Comparison of ENCODE assay signal across 13 mouse cellular contexts in genomic region chr8:8991026-8991425, GRCm38 (mm10).
DNase-seq lines count a peak whose midpoint lies in the region; ATAC-seq and TF ChIP-seq lines count a peak whose summit lies in the region.
"Had no signal": no experiment of that assay in that cellular context is flagged by ENCODE, and none has a peak within 500 bp of the region (broad histone marks: within the 10 kb centered on the region; RNA-seq: fewer than 3 reads in every experiment).

No protein-coding gene starts in this region.

- DNase-seq in kidney, adult 2 months = peak; percentile 53
- DNase-seq in kidney, adult 11 months = no peak
- DNase-seq in heart, adult 2 months = peak; percentile 30 to 39
- peak; percentile 69 for DNase-seq in kidney, postnatal 14 days
- DNase-seq in midbrain, embryonic 11.5 days (ENCODE audit: low spot score, missing footprints) = no peak
- DNase-seq: adrenal gland, postnatal 36 days; cerebellum, adult 11-12 months; layer of hippocampus, adult 9-11 months; lung, postnatal 36 days had no signal

- peaks cover 10% of the 10 kb centered on the region; the same call in 1 of the 2 replicates for H3K4me1 ChIP-seq in kidney, adult 2 months (ENCODE audit: control insufficient read depth, insufficient read depth, low read length)
- H3K4me1 ChIP-seq in heart, adult 2 months (ENCODE audit: control insufficient read depth, insufficient read depth, low read length) = peaks cover 14% of the 10 kb centered on the region
- peaks cover 41% of the 10 kb centered on the region for H3K4me1 ChIP-seq in heart, embryonic 15.5 days (replicated peaks)
- peaks cover 28% of the 10 kb centered on the region for H3K4me1 ChIP-seq in midbrain, embryonic 11.5 days (ENCODE audit: control insufficient read depth, insufficient read depth, low read length)

- 52% methylated on average over 8 of the region's 8 CpGs for WGBS in kidney, adult 2 months
- WGBS in heart, adult 2 months = 29% methylated on average over 8 of the region's 8 CpGs
- 54% methylated on average over 8 of the region's 8 CpGs for WGBS in heart, embryonic 15.5 days
- WGBS in midbrain, embryonic 11.5 days = 78% methylated on average over 8 of the region's 8 CpGs

- TF ChIP-seq EP300 in heart, adult 2 months (IDR thresholded peaks at IDR 0.05; ENCODE audit: insufficient read depth, low read depth, low read length) = no peak

- TF ChIP-seq CTCF in kidney, adult 2 months (conservative IDR thresholded peaks at IDR 0.05; ENCODE audit: insufficient read depth, insufficient read length, low read depth, low read length) = no peak
- TF ChIP-seq CTCF in heart, adult 2 months (IDR thresholded peaks at IDR 0.05) = no peak

- H3K4me2 ChIP-seq in heart, embryonic 15.5 days = no peak overlapping the region
- H3K4me2 ChIP-seq in midbrain, embryonic 11.5 days = no peak overlapping the region
- H3K4me2 ChIP-seq: neural tube, embryonic 15.5 days had no signal

- H3K27me3 ChIP-seq in kidney, adult 2 months (replicated peaks; ENCODE audit: control insufficient read depth, insufficient read depth, low read length) = no peaks in the 10 kb centered on the region
- H3K27me3 ChIP-seq in heart, adult 2 months (ENCODE audit: control insufficient read depth, insufficient read depth, low read length) = no peaks in the 10 kb centered on the region
- H3K27me3 ChIP-seq in heart, embryonic 15.5 days = no peaks in the 10 kb centered on the region
- H3K27me3 ChIP-seq in midbrain, embryonic 11.5 days (ENCODE audit: control insufficient read depth, insufficient read depth, low read length) = peaks cover 8% of the 10 kb centered on the region
- H3K27me3 ChIP-seq: neural tube, embryonic 15.5 days had no signal

- ATAC-seq in heart, embryonic 15.5 days (replicated peaks; ENCODE audit: insufficient number of reproducible peaks, insufficient read depth, low FRiP score, low read depth) = no peak
- no peak for ATAC-seq in CD4-positive, CD25-positive, alpha-beta regulatory T cell, adult 4 months
- no peak for ATAC-seq in midbrain, embryonic 11.5 days (ENCODE audit: low FRiP score)
- ATAC-seq: midbrain, embryonic 16.5 days had no signal

- peak overlapping the region; percentile 18 for H3K27ac ChIP-seq in kidney, adult 2 months (ENCODE audit: insufficient read depth, low read depth, low read length)
- peak overlapping the region; percentile 80 for H3K27ac ChIP-seq in heart, adult 2 months
- H3K27ac ChIP-seq in heart, embryonic 15.5 days = peak overlapping the region; percentile 11
- H3K27ac ChIP-seq in midbrain, embryonic 11.5 days (ENCODE audit: low read depth, low read length) = no peak overlapping the region
- H3K27ac ChIP-seq: neural tube, embryonic 15.5 days had no signal

- H3K9ac ChIP-seq in heart, adult 2 months (ENCODE audit: low read depth, low read length) = no peak overlapping the region
- no peak overlapping the region for H3K9ac ChIP-seq in heart, embryonic 15.5 days
- no peak overlapping the region for H3K9ac ChIP-seq in midbrain, embryonic 11.5 days (ENCODE audit: low read length)
- H3K9ac ChIP-seq: neural tube, embryonic 15.5 days had no signal

- no peaks in the 10 kb centered on the region for H3K9me3 ChIP-seq in heart, embryonic 15.5 days (replicated peaks)
- no peaks in the 10 kb centered on the region; the same call in 1 of the 2 replicates for H3K9me3 ChIP-seq in midbrain, embryonic 11.5 days (ENCODE audit: control insufficient read depth, low read length)
- H3K9me3 ChIP-seq: neural tube, embryonic 15.5 days had no signal

- no peak for TF ChIP-seq POLR2A in kidney, adult 2 months (IDR thresholded peaks at IDR 0.05; ENCODE audit: low read depth, low read length)
- TF ChIP-seq POLR2A in heart, adult 2 months (IDR thresholded peaks at IDR 0.05; ENCODE audit: insufficient read depth, low read depth, low read length) = no peak

- no peak overlapping the region for H3K4me3 ChIP-seq in kidney, adult 2 months (ENCODE audit: insufficient read depth, low read depth, low read length)
- no peak overlapping the region for H3K4me3 ChIP-seq in heart, adult 2 months
- H3K4me3 ChIP-seq in heart, embryonic 15.5 days = no peak overlapping the region
- no peak overlapping the region for H3K4me3 ChIP-seq in midbrain, embryonic 11.5 days (ENCODE audit: low read depth, low read length)
- H3K4me3 ChIP-seq: neural tube, embryonic 15.5 days had no signal

- H3K36me3 ChIP-seq in kidney, adult 2 months (ENCODE audit: control insufficient read depth, insufficient read depth, low read length) = no peaks in the 10 kb centered on the region
- H3K36me3 ChIP-seq in heart, adult 2 months (ENCODE audit: control insufficient read depth, insufficient read depth, low read length) = 0 out of 2 replicates have a peak, but pooled peaks cover 2% of the 10 kb centered on the region
- no peaks in the 10 kb centered on the region for H3K36me3 ChIP-seq in heart, embryonic 15.5 days
- H3K36me3 ChIP-seq in midbrain, embryonic 11.5 days (ENCODE audit: control insufficient read depth, insufficient read depth, low read length) = no peaks in the 10 kb centered on the region
- H3K36me3 ChIP-seq: neural tube, embryonic 15.5 days had no signal

- intact Hi-C loops in heart, adult 2 months (cut with DNase I) = loop anchor here (5.0 kb wide), 1 partner anchor 364 kb away; no protein-coding TSS in a partner anchor

- H3K79me2 ChIP-seq in heart, adult 2 months (replicated peaks; ENCODE audit: control insufficient read depth, insufficient read depth, low read length) = no peaks in the 10 kb centered on the region

Comparison
In these comparisons a context has a peak if more than half of its experiments do, and no peak if none do; other contexts are left out.
1. DNase-seq: peak in kidney, adult 2 months (single experiment), heart, adult 2 months (2 of 2) and kidney, postnatal 14 days (single experiment); none in kidney, adult 11 months (single experiment) and midbrain, embryonic 11.5 days (single experiment).